Mouse (Mus musculus) embryonic fibroblast, embryonic 13.5 days (primary cell): ENCODE measurements around the gene Crcp. TPM values are rescaled to one million over a fixed set of nuclear protein-coding genes. Genes with fewer than 3 reads are reported as not detected.

ENCODE experiments used
- H3K27ac ChIP-seq: 2 replicates; pipeline ENCODE4 v1.5.1; 2012; ENCODE audit warnings: low read length, control low read depth, inconsistent platforms; ENCODE audit not compliant: insufficient read depth
- H3K4me1 ChIP-seq: 2 replicates; pipeline ENCODE4 v1.6.1; 2011; ENCODE audit warnings: low read length; ENCODE audit not compliant: control insufficient read depth, insufficient read depth
- H3K4me3 ChIP-seq: 2 replicates; pipeline ENCODE4 v1.5.1; 2011; ENCODE audit warnings: mild to moderate bottlenecking, control low read depth, low read length; ENCODE audit not compliant: insufficient read depth
- CTCF ChIP-seq: IDR thresholded peaks from 2 replicates; pipeline ENCODE4 v1.5.1; 2011; ENCODE audit warnings: mild to moderate bottlenecking, control low read depth, low read length, moderate library complexity, borderline replicate concordance; ENCODE audit not compliant: insufficient read depth
- POLR2A ChIP-seq: IDR thresholded peaks from 2 replicates; pipeline ENCODE4 v1.6.1; 2011; ENCODE audit warnings: low read depth, mild to moderate bottlenecking, control low read depth, low read length, moderate library complexity
- polyA plus RNA-seq: library from polyadenylated mRNA; stranded (reverse); fragments of >200 nt; gene quantifications from 2 replicates; pipeline ENCODE4 v1.2.4, GENCODE M21; 2011; ENCODE audit warnings: low read depth; ENCODE audit not compliant: missing spikeins, insufficient read length

Crcp gene
- polyA plus RNA-seq, 1 experiment, result 36.5 TPM

- TF ChIP-seq POLR2A, result peak; percentile 95
- no peak for TF ChIP-seq CTCF
- H3K27ac ChIP-seq, result peak within 1 kb of the TSS; percentile 21
These were observed 26.6 kb upstream of the Crcp start, which contains the start of gene Gusb for GRCm38 (mm10) chr5:130002301-130003146. Gusb (minus strand) TSS chr5:130003049.

GRCm38 (mm10) chr5:130003229-130003628 is 25.9 kb upstream of the Crcp start:
- peaks cover 9% of the 10 kb centered on the region; the same call in 1 of the 2 replicates for H3K4me1 ChIP-seq
- H3K27ac ChIP-seq, result peak overlapping the region; percentile 21
- H3K4me3 ChIP-seq, result peak overlapping the region; percentile 68
- TF ChIP-seq POLR2A (no peak), CTCF (no peak)

More at GRCm38 (mm10) chr5:130002301-130003146, 26.6 kb upstream of the Crcp start, which contains the start of gene Gusb:
- Histone ChIP-seq H3K4me3 (peak within 1 kb of the TSS; percentile 68), H3K4me1 (peaks cover 9% of the 10 kb centered on the region; the same call in 1 of the 2 replicates)

GRCm38 (mm10) chr5:130007344-130007743 is 21.7 kb upstream of the Crcp start:
- Histone ChIP-seq H3K4me1 (0 out of 2 replicates have a peak, but pooled peaks cover 2% of the 10 kb centered on the region), H3K27ac (no peak overlapping the region), H3K4me3 (no peak overlapping the region)
- TF ChIP-seq CTCF (no peak), POLR2A (no peak)

GRCm38 (mm10) chr5:130008034-130008590 is 21.0 kb upstream of the Crcp start:
- Histone ChIP-seq H3K4me1 (0 out of 2 replicates have a peak, but pooled peaks cover 1% of the 10 kb centered on the region), H3K27ac (no peak overlapping the region), H3K4me3 (no peak overlapping the region)
- TF ChIP-seq CTCF (no peak), POLR2A (no peak)

GRCm38 (mm10) chr5:130009784-130010183 is 19.3 kb upstream of the Crcp start:
- Histone ChIP-seq H3K4me3 (no peak overlapping the region), H3K27ac (no peak overlapping the region), H3K4me1 (no peaks in the 10 kb centered on the region)
- TF ChIP-seq CTCF (no peak), POLR2A (no peak)

- H3K27ac ChIP-seq, result no peak overlapping the region
- TF ChIP-seq CTCF (peak; percentile 16; the same call in 1 of the 2 replicates), POLR2A (no peak)
- no peak overlapping the region for H3K4me3 ChIP-seq
- no peaks in the 10 kb centered on the region for H3K4me1 ChIP-seq
These were observed 18.1 kb upstream of the Crcp start for GRCm38 (mm10) chr5:130010961-130011360.

GRCm38 (mm10) chr5:130015104-130015503 is 14.0 kb upstream of the Crcp start:
- H3K4me3 ChIP-seq, result no peak overlapping the region
- H3K4me1 ChIP-seq, result no peaks in the 10 kb centered on the region
- H3K27ac ChIP-seq, result no peak overlapping the region
- TF ChIP-seq POLR2A, result no peak
- no peak for TF ChIP-seq CTCF

- Histone ChIP-seq H3K4me3 (no peak overlapping the region), H3K27ac (no peak overlapping the region), H3K4me1 (peaks cover 4% of the 10 kb centered on the region)
- TF ChIP-seq POLR2A (no peak), CTCF (no peak)
These were observed 9.6 kb upstream of the Crcp start for GRCm38 (mm10) chr5:130019461-130019860.

GRCm38 (mm10) chr5:130021361-130021966 is 7.6 kb upstream of the Crcp start:
- H3K27ac ChIP-seq, result no peak overlapping the region
- H3K4me3 ChIP-seq, result no peak overlapping the region
- TF ChIP-seq CTCF (no peak), POLR2A (no peak)
- H3K4me1 ChIP-seq, result peaks cover 4% of the 10 kb centered on the region
